Mouse (Mus musculus) gastrocnemius, postnatal 4 days (tissue): ENCODE data around the gene Hs3st1. TPM values are rescaled to one million over a fixed set of nuclear protein-coding genes. Genes with fewer than 3 reads are reported as not detected.

Experiments used
- DNase-seq, 2 experiments: peaks; one replicate each; pipeline ENCODE4 v3.0.0; 2021 to 2022; ENCODE audit warnings: low spot score in 2 of 2, mixed read lengths in 2 of 2
- total RNA-seq, 2 experiments: library from RNA; stranded (reverse); gene quantifications; 2 replicates each; pipeline ENCODE4 v1.2.3; 2021

Hs3st1 gene
- total RNA-seq, 2 experiments from 2014 or later, result 3.1 to 3.9 TPM

GRCm38 (mm10) chr5:39643924-39644826 is 111.1 kb downstream of the Hs3st1 start:
- DNase-seq, result peak; percentile 68 to 79

- no peak for DNase-seq
Measured at GRCm38 (mm10) chr5:39643260-39643923, 111.9 kb downstream of the Hs3st1 start.

GRCm38 (mm10) chr5:39642222-39642770 is 113.0 kb downstream of the Hs3st1 start:
- no peak for DNase-seq

GRCm38 (mm10) chr5:39639438-39640177 is 115.7 kb downstream of the Hs3st1 start:
- DNase-seq, result peak in 1 of 2 experiments; percentile 54

- DNase-seq, result no peak
Measured at GRCm38 (mm10) chr5:39638926-39639325, 116.3 kb downstream of the Hs3st1 start.

- no peak for DNase-seq
Measured at GRCm38 (mm10) chr5:39637874-39638273, 117.4 kb downstream of the Hs3st1 start.

GRCm38 (mm10) chr5:39636090-39636489 is 119.2 kb downstream of the Hs3st1 start:
- no peak for DNase-seq

GRCm38 (mm10) chr5:39634300-39635047 is 120.8 kb downstream of the Hs3st1 start:
- no peak for DNase-seq

- no peak for DNase-seq
Measured at GRCm38 (mm10) chr5:39633206-39633605, 122.1 kb downstream of the Hs3st1 start.

- DNase-seq, result no peak
Measured at GRCm38 (mm10) chr5:39630841-39631240, 124.4 kb downstream of the Hs3st1 start.

- no peak for DNase-seq
Measured at GRCm38 (mm10) chr5:39625037-39625473, 130.2 kb downstream of the Hs3st1 start.

- DNase-seq, result no peak
Measured at GRCm38 (mm10) chr5:39624218-39624590, 131.1 kb downstream of the Hs3st1 start.

GRCm38 (mm10) chr5:39623304-39624217 is 131.7 kb downstream of the Hs3st1 start:
- no peak for DNase-seq

- no peak for DNase-seq
Measured at GRCm38 (mm10) chr5:39620206-39620866, 134.9 kb downstream of the Hs3st1 start.

GRCm38 (mm10) chr5:39617354-39617977 is 137.8 kb downstream of the Hs3st1 start:
- no peak for DNase-seq

- no peak for DNase-seq
Measured at GRCm38 (mm10) chr5:39615202-39615601, 140.1 kb downstream of the Hs3st1 start.

GRCm38 (mm10) chr5:39613534-39613933 is 141.7 kb downstream of the Hs3st1 start:
- no peak for DNase-seq

GRCm38 (mm10) chr5:39612240-39612639 is 143.0 kb downstream of the Hs3st1 start:
- DNase-seq, result no peak
